Mouse (Mus musculus): Measurements from ENCODE around the gene Atp2b2. TPM values are rescaled to one million over a fixed set of nuclear protein-coding genes. Genes with fewer than 3 reads are reported as not detected.

Atp2b2 gene
- polyA plus RNA-seq, 1 experiment from 2014 or later: 0.35 TPM

GRCm38 (mm10) chr6:113881561-113882243 lies 160.7 kb downstream of the Atp2b2 start:
- no peak overlapping the region for H3K4me3 ChIP-seq
- no peaks in the 10 kb centered on the region for H3K36me3 ChIP-seq
- H3K27me3 ChIP-seq (replicated peaks): no peaks in the 10 kb centered on the region
- 37% methylated on average over 10 of the region's 10 CpGs for WGBS (ENCODE audit: insufficient replicate concordance)
- no peaks in the 10 kb centered on the region for H3K4me1 ChIP-seq
- H3K27ac ChIP-seq: no peak overlapping the region
- H3K4me2 ChIP-seq: no peak overlapping the region
- no peak overlapping the region for H3K9ac ChIP-seq
- no peak for ATAC-seq
- H3K9me3 ChIP-seq (replicated peaks): no peaks in the 10 kb centered on the region

DNA sequence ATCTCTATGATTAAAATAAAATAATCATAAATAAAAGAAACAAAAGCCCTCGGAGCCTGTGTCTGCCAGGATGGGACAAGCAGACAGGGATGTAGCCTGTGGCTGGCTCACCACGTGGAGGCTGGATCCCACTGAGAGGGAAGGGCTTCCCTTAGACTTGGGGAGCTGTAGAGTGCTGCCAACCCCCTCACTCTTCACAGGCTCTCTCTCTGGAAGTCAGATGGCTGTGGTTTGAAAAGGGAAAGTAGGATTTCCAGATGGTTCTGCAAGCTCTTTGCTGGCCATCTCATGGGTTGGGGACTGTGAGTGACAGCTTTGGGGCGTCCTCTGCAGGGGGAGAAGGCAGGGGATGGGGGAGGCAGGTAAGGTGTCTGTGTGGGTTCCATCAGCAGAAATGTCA lies 163.0 kb downstream of the Atp2b2 start:
- no peaks in the 10 kb centered on the region for H3K4me1 ChIP-seq
- H3K4me3 ChIP-seq: no peak overlapping the region
- H3K9ac ChIP-seq: no peak overlapping the region
- H3K27me3 ChIP-seq (replicated peaks): no peaks in the 10 kb centered on the region
- 43% methylated on average over 3 of the region's 3 CpGs for WGBS (ENCODE audit: insufficient replicate concordance)
- H3K27ac ChIP-seq: no peak overlapping the region
- H3K36me3 ChIP-seq: no peaks in the 10 kb centered on the region
- no peak overlapping the region for H3K4me2 ChIP-seq
- no peaks in the 10 kb centered on the region for H3K9me3 ChIP-seq (replicated peaks)
- ATAC-seq: no peak

DNA sequence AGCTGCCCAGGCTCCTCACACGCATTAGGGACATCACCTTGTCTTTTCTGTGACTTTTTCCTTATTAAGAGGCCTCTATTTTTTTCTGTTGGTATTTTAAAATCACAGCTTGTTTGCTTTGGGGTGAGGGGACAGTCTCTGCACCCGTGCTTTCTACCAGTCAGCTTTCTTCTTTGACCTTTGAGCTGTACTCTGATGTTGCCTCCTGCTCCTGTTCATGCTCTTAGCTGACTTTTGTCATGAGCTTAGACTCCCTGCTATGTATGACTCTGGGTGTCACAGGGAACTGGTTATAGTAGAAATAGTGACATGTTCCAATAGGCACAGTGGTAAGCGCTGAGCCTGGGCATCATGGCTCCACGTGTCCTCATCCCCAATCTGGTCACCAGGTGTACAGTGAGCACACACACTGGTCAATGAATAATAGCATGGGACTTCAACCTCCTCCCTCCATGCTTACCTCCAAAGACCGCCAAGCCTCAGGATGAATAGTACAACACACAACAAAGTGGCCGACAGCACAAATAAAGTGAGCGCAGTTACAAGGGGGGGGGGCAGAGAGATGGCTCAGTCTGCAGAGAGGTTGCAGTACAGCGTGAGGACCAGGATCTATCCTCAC lies 163.8 kb downstream of the Atp2b2 start:
- H3K9me3 ChIP-seq (replicated peaks): no peaks in the 10 kb centered on the region
- H3K4me2 ChIP-seq: no peak overlapping the region
- 60% methylated on average over 8 of the region's 8 CpGs for WGBS (ENCODE audit: insufficient replicate concordance)
- H3K27ac ChIP-seq: no peak overlapping the region
- ATAC-seq: no peak; the same call in 1 of the 2 replicates
- no peaks in the 10 kb centered on the region for H3K36me3 ChIP-seq
- no peaks in the 10 kb centered on the region for H3K4me1 ChIP-seq
- H3K4me3 ChIP-seq: no peak overlapping the region
- H3K27me3 ChIP-seq (replicated peaks): no peaks in the 10 kb centered on the region; the same call in 1 of the 2 replicates
- H3K9ac ChIP-seq: no peak overlapping the region

GRCm38 (mm10) chr6:113876585-113876984 lies 165.8 kb downstream of the Atp2b2 start:
- no peaks in the 10 kb centered on the region; the same call in 1 of the 2 replicates for H3K27me3 ChIP-seq (replicated peaks)
- WGBS (ENCODE audit: insufficient replicate concordance): 53% methylated on average over 3 of the region's 3 CpGs
- no peak for ATAC-seq
- no peak overlapping the region for H3K4me3 ChIP-seq
- H3K27ac ChIP-seq: no peak overlapping the region
- H3K9ac ChIP-seq: no peak overlapping the region
- no peak overlapping the region for H3K4me2 ChIP-seq
- no peaks in the 10 kb centered on the region for H3K9me3 ChIP-seq (replicated peaks)
- H3K36me3 ChIP-seq: no peaks in the 10 kb centered on the region
- no peaks in the 10 kb centered on the region for H3K4me1 ChIP-seq

GRCm38 (mm10) chr6:113875201-113875600 lies 167.2 kb downstream of the Atp2b2 start:
- H3K9me3 ChIP-seq (replicated peaks): no peaks in the 10 kb centered on the region
- 45% methylated on average over 2 of the region's 2 CpGs for WGBS (ENCODE audit: insufficient replicate concordance)
- no peak overlapping the region for H3K9ac ChIP-seq
- no peak for ATAC-seq
- no peak overlapping the region for H3K4me2 ChIP-seq
- H3K27me3 ChIP-seq (replicated peaks): no peaks in the 10 kb centered on the region; the same call in 1 of the 2 replicates
- H3K4me3 ChIP-seq: no peak overlapping the region
- no peaks in the 10 kb centered on the region for H3K4me1 ChIP-seq
- H3K27ac ChIP-seq: no peak overlapping the region
- H3K36me3 ChIP-seq: no peaks in the 10 kb centered on the region

DNA sequence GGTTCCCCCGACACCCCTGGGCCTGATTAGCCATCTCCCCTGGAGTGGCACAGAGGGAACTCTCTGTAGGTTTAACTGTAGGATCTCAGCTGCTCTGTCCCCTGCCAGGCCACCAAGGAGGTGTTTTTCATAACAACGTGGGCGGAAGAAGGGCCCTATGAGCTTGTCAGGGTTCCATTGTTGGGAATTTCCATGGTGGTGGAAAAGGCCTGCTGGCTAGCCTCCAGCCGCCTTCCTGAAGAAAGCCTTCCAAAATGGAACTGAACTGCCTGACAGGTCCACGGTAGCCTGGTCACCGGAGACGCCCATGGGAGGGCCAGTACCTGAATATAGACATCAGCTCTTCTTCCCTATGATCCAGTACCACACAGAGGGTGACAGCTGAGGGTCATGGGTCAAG lies 169.8 kb downstream of the Atp2b2 start:
- H3K4me1 ChIP-seq: no peaks in the 10 kb centered on the region
- no peak overlapping the region for H3K27ac ChIP-seq
- no peaks in the 10 kb centered on the region for H3K9me3 ChIP-seq (replicated peaks)
- H3K36me3 ChIP-seq: no peaks in the 10 kb centered on the region
- no peak overlapping the region for H3K9ac ChIP-seq
- 51% methylated on average over 7 of the region's 7 CpGs for WGBS (ENCODE audit: insufficient replicate concordance)
- no peak overlapping the region for H3K4me3 ChIP-seq
- no peak overlapping the region for H3K4me2 ChIP-seq
- H3K27me3 ChIP-seq (replicated peaks): no peaks in the 10 kb centered on the region; the same call in 1 of the 2 replicates
- ATAC-seq: no peak

GRCm38 (mm10) chr6:113870775-113871174 lies 171.6 kb downstream of the Atp2b2 start:
- H3K9me3 ChIP-seq (replicated peaks): no peaks in the 10 kb centered on the region
- H3K9ac ChIP-seq: no peak overlapping the region

DNA sequence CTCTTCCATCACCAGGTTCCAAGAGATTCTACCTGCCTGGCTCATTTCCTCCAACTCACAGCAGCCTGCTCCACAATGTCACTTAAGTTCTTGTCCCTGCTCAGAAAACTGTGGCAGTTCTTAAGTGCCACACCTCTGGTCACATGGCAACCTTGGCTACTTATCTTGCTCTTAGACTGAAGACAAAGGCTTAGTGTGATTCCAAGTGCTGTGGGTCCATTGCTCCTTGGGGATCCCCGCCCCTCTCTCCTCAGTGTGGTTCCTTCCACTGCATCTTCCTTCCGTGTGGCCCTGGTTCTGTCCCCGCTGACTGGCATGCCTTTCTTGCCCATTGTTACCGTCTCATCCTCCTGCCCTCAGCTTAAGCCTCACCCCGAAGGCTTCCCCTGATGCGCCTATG lies 173.9 kb downstream of the Atp2b2 start:
- H3K27ac ChIP-seq: no peak overlapping the region
- no peak overlapping the region for H3K4me3 ChIP-seq
- H3K4me1 ChIP-seq: no peaks in the 10 kb centered on the region
- no peak overlapping the region for H3K4me2 ChIP-seq
- H3K36me3 ChIP-seq: no peaks in the 10 kb centered on the region
- H3K9me3 ChIP-seq (replicated peaks): no peaks in the 10 kb centered on the region
- H3K27me3 ChIP-seq (replicated peaks): no peaks in the 10 kb centered on the region
- no peak overlapping the region for H3K9ac ChIP-seq
- 59% methylated on average over 6 of the region's 6 CpGs for WGBS (ENCODE audit: insufficient replicate concordance)
- no peak for ATAC-seq

More at GRCm38 (mm10) chr6:113870775-113871174, 171.6 kb downstream of the Atp2b2 start:
- Histone ChIP-seq H3K27me3 (replicated peaks) (no peaks in the 10 kb centered on the region; the same call in 1 of the 2 replicates), H3K27ac (no peak overlapping the region), H3K4me3 (no peak overlapping the region), H3K4me2 (no peak overlapping the region), H3K36me3 (no peaks in the 10 kb centered on the region), H3K4me1 (no peaks in the 10 kb centered on the region)
- 66% methylated on average over 9 of the region's 9 CpGs for WGBS (ENCODE audit: insufficient replicate concordance)
- ATAC-seq: no peak

DNA sequence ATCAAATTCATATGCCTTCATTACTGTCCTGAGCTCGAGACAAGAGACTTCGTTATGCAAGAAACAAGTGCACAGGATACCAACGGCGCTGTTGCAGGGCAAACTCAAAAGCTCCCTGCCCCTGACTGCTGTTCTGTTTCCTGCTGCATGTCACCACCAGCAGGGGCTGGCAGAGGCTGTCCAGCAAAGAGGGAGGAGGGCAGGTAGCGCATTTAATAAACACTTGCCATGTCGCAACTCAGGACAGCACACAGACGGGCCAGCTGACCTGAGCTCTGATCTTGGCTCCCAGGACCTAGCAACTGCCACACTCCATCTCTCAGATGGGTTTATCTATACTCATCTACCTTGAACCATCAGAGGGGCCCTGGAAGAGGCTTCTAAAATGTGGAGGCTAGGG lies 176.7 kb downstream of the Atp2b2 start:
- Histone ChIP-seq H3K27me3 (replicated peaks) (no peaks in the 10 kb centered on the region), H3K36me3 (no peaks in the 10 kb centered on the region), H3K4me1 (no peaks in the 10 kb centered on the region), H3K27ac (no peak overlapping the region), H3K9ac (no peak overlapping the region), H3K4me2 (no peak overlapping the region), H3K4me3 (no peak overlapping the region), H3K9me3 (replicated peaks) (no peaks in the 10 kb centered on the region)
- no peak for ATAC-seq
- 67% methylated on average over 7 of the region's 7 CpGs for WGBS (ENCODE audit: insufficient replicate concordance)

GRCm38 (mm10) chr6:113864812-113865211 lies 177.6 kb downstream of the Atp2b2 start:
- Histone ChIP-seq H3K27me3 (replicated peaks) (no peaks in the 10 kb centered on the region), H3K4me2 (no peak overlapping the region), H3K27ac (no peak overlapping the region), H3K36me3 (no peaks in the 10 kb centered on the region), H3K4me1 (no peaks in the 10 kb centered on the region), H3K9me3 (replicated peaks) (no peaks in the 10 kb centered on the region), H3K9ac (no peak overlapping the region), H3K4me3 (no peak overlapping the region)
- 33% methylated on average over 6 of the region's 8 CpGs for WGBS (ENCODE audit: insufficient replicate concordance)
- no peak for ATAC-seq

DNA sequence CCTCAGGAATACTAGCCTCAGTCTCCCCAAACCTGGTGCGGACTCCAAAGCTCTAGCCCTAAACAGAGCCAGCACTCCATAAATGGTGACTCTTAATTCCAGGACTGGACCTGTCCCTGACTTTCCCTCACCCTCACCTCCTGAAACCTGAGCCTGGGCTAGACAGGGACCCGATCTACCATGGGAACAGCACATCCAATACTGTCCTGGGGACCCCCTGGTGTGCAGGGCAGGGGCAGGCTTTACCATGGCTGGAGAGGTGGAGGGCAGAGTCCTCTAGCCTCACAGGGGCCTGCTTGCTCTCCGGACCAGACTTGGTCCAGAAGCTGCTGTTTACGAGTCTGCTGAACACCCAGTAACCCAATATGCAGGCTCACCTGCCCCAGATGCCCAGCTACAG lies 179.5 kb downstream of the Atp2b2 start:
- H3K4me2 ChIP-seq: no peak overlapping the region
- 56% methylated on average over 4 of the region's 4 CpGs for WGBS (ENCODE audit: insufficient replicate concordance)
- no peaks in the 10 kb centered on the region for H3K4me1 ChIP-seq
- ATAC-seq: no peak
- H3K9ac ChIP-seq: no peak overlapping the region
- no peaks in the 10 kb centered on the region for H3K27me3 ChIP-seq (replicated peaks)
- no peak overlapping the region for H3K4me3 ChIP-seq
- no peak overlapping the region for H3K27ac ChIP-seq
- no peaks in the 10 kb centered on the region for H3K36me3 ChIP-seq
- H3K9me3 ChIP-seq (replicated peaks): no peaks in the 10 kb centered on the region

GRCm38 (mm10) chr6:113861938-113862337 lies 180.5 kb downstream of the Atp2b2 start:
- 46% methylated on average over 3 of the region's 3 CpGs for WGBS (ENCODE audit: insufficient replicate concordance)
- no peaks in the 10 kb centered on the region for H3K36me3 ChIP-seq
- no peaks in the 10 kb centered on the region for H3K4me1 ChIP-seq

More at GRCm38 (mm10) chr6:113861938-113862337, 180.5 kb downstream of the Atp2b2 start:
- Histone ChIP-seq H3K4me2 (no peak overlapping the region), H3K27ac (no peak overlapping the region), H3K27me3 (replicated peaks) (no peaks in the 10 kb centered on the region), H3K4me3 (no peak overlapping the region), H3K9me3 (replicated peaks) (no peaks in the 10 kb centered on the region), H3K9ac (no peak overlapping the region)
- no peak for ATAC-seq

Measured in liver, embryonic 12.5 days (tissue).